Mouse (Mus musculus) left cerebral cortex, adult 2 months (tissue): ENCODE results near the gene Ap1b1. TPM values are rescaled to one million over a fixed set of nuclear protein-coding genes. Genes with fewer than 3 reads are reported as not detected.

ENCODE experiments used
- DNase-seq, 2 experiments: peaks; one replicate each; pipeline ENCODE4 v3.0.0; 2021 to 2022; ENCODE audit warnings: low spot score in 2 of 2, mixed read lengths in 1 of 2; ENCODE audit errors: extremely low spot score in 1 of 2
- H3K27ac ChIP-seq: fragments of 200-600 bp; 2 replicates; pipeline ENCODE4 v1.8.1; 2022
- H3K4me3 ChIP-seq: fragments of 200-600 bp; 2 replicates; pipeline ENCODE4 v1.8.1; 2022
- CTCF ChIP-seq: fragments of 200-600 bp; IDR thresholded peaks from 2 replicates; pipeline ENCODE4 v1.8.1; 2022; ENCODE audit warnings: antibody characterized with exemption, mild to moderate bottlenecking, moderate library complexity
- intact Hi-C: fragments of 180-260 bp; cut with DNase I; formaldehyde crosslinking; loops from one replicate; pipeline ENCODE4 v1.15.1; 2025
- total RNA-seq, 2 experiments: library from RNA; stranded (reverse); gene quantifications; 2 replicates each; pipeline ENCODE4 v1.2.3; 2021

Gene Ap1b1
- total RNA-seq, 2 experiments from 2014 or later: 156 to 177 TPM

DNA sequence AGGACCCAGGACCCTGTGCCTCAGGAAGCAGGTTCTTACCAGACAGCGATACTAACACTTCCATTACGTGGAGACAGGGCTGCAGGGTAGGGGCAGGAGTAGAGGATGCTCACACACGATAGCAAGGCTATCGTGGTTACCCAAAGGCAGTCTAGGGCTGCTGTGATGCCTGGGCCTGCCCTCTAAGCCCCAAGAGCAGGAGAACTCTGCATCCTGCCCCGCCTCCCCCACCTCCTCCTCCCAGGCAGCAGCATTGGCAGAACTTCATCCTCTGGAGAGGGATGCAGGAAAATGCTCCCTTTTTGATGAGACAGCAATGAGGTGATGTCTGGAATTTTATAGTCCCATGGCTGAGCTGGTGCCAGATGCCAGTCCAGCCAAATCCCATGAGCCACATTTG, 19.7 kb upstream of the Ap1b1 start:
- intact Hi-C loops: no loop called here
- DNase-seq: no peak
- no peak overlapping the region for H3K4me3 ChIP-seq
- no peak for TF ChIP-seq CTCF
- H3K27ac ChIP-seq: no peak overlapping the region

DNA sequence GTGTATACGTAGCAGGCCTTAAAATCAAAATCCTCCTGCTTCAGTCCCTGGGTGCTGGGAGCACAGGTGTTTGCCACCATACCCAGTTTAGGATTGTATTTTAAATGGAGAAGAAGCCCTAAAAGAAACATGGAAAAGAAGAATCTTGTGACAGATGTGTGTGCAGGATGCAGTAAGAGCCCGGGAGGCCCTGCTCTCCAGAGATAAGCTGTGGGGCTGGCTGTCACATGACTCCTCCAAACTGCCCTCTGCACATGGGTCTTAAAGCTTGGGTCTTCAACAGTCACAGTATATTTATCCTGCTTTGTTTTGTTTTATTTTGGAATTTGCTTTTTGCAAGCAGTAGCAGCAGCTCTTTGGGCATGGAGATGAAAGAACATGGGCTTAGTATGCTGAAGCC, 19.1 kb upstream of the Ap1b1 start:
- no peak for DNase-seq
- Histone ChIP-seq H3K4me3 (no peak overlapping the region), H3K27ac (no peak overlapping the region)
- TF ChIP-seq CTCF: no peak
- intact Hi-C loops: no loop called here

DNA sequence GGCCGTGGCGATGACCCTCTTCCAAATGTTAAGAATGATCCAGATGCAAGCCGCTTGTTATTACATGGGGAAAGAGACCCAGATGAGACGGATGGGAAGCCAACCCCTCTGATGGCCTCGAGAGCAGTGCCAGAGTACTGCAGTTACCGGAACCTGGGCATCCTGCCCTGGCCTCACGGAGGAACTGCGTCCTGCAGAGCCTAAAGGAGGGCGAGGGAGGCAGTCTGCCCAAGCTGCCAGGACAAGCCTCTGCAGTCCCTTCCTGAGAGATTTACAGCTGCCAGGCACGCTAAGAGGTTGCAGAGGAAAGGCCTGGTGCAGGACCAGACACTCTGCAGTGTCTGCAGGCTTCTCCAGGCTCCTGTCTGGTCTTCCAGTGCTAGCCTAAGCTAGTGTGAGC, 18.2 kb upstream of the Ap1b1 start:
- Histone ChIP-seq H3K4me3 (no peak overlapping the region), H3K27ac (no peak overlapping the region)
- no peak for DNase-seq
- no peak for TF ChIP-seq CTCF
- intact Hi-C loops: no loop called here

DNA sequence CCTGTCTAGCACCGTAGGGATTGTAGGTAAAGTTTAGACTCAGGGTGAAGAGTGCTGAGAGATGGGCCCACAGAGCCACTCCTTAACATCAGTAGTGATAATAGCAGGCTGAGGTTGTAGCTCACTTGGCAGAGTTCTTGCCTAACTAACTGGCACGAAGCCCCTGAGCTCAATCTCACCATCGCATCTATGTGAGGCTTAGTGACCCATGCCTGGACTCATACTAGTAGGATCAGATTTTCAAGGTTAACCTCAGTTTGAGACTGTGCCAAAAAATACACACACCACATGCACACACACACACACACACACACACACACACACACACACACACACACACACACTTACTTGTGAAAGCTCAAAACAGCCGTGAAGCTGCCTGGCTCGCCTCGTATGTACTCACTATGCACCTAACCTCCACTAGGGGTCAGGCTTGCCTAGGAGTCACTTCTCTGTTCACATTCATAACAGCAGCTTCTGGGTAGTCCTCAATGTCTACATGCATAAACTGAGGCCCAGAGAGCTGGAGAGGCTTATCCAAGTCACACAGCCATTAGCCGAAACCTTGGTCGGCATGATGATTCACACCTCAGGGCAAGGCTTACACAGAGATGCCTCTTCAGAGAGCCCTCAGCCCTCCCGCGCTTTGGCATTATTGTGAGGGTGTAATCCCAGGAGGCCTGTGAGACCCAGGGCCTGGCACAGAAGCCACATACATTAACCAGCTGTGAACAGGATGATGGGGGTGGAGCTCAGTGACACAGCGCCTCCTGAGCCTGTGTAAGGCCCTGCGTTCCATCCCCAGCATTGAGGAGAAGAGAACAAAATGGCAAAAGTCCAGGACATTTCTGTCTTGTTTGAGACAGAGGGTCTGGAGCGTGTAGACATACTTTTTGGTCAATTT, 13.4 kb upstream of the Ap1b1 start:
- H3K27ac ChIP-seq: no peak overlapping the region
- no peak overlapping the region for H3K4me3 ChIP-seq
- DNase-seq: peak in 1 of 2 experiments; percentile 50
- intact Hi-C loops: no loop called here
- peak; percentile 72 for TF ChIP-seq CTCF

DNA sequence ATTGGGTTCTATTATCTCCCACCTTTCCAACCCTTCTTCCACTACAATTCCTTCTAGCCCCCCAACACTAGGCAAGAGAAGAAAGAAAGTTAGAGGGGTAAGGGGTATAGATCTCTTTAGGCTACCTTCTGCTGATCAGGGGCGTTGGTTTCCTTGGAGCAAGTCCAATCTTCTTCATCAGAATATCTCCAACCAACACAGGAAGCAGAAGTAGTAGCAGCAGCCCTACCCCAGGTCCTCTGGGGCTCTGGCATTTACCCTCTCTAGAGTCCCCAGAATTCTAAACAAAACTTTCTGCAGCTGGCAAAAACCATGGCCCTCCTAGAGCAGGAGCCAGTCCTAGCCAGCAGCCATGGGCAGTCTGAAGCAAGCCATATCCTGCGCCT, 12.8 kb upstream of the Ap1b1 start:
- no peak for TF ChIP-seq CTCF
- intact Hi-C loops: no loop called here

DNA sequence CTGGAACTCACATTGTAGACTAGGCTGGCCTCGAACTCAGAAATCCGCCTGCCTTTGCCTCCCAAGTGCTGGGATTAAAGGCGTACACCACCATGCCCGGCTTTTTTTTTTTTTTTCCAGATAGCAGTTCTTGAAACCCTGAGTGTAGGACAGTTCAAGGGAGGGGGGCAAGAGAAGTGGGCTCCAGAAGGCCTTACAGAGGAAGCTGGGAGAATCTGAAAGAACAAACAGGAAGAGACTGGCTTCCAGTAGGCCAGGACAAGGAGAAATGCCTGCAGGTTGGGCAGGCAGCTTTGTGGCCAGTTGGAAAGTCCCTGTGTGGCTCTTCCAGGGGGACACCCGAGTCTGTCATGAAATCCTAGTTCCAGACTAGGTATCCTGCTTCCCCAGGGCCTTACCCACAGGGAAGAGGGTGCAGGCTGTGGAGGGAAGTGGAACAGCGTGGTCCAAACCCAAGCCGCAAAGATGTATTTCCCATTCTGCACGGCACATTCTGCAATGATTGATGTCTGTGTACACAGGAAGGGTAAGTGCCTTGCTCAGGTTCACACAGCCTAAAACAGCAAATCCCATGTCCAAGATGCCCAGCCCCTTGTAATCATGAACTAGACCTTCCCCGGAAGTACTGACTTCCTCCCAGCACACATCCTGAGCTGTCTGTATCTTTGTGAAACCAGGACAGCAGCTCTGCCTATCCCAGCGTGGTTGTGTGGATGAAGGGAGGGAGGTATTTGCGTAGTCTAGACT, 12.1 kb upstream of the Ap1b1 start:
- DNase-seq: no peak
- Histone ChIP-seq H3K4me3 (no peak overlapping the region), H3K27ac (no peak overlapping the region)
- intact Hi-C loops: loop anchor here (1.0 kb wide), 1 partner anchor 58 kb away; no protein-coding TSS in a partner anchor
- TF ChIP-seq CTCF: no peak

More for the DNA sequence above, 12.8 kb upstream of the Ap1b1 start:
- H3K4me3 ChIP-seq: no peak overlapping the region
- no peak for DNase-seq
- no peak overlapping the region for H3K27ac ChIP-seq

DNA sequence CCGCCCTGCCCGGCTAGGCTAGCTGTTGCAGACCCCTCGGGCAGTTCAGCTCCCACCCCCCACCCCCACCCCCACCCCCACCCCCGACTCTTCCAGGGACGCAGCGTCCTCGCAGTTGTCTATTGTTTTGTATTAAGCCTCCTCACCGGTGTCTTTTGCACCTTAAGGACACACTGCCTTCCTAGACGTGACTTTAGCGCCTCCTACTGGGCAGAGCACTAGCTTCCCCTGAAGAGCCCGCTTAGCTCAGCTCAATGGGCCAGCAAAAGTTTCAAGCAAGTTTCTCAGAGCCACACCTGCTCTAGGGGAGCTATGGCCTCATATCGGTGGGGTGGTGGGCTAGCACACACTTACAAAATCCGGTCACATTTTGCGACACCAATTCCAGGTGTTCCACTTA, 11.0 kb upstream of the Ap1b1 start:
- Histone ChIP-seq H3K4me3 (no peak overlapping the region), H3K27ac (no peak overlapping the region)
- TF ChIP-seq CTCF: peak; percentile 75
- DNase-seq: peak; percentile 60 to 66
- intact Hi-C loops: loop anchor here (1.0 kb wide), 1 partner anchor 59 kb away; no protein-coding TSS in a partner anchor

DNA sequence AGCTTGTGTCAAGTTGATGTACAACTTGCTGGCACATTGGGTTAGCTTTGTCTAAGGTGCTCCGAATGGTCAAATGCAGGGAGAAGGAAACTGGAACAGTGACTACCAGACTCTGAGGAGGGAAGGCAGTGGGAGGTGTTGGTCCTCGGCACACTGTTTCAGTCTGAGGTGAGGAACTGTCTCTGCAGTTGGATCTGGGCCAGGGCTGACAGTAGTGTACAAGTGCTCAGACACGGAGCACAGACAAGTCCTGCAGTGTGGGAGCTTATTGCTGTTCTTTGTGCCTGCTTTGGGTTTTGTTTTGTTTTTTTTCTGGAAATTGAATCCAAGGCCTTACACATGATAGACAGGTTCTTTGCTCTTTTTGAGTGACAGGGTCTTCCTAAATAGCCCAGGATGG, 3.6 kb upstream of the Ap1b1 start:
- intact Hi-C loops: no loop called here

DNA sequence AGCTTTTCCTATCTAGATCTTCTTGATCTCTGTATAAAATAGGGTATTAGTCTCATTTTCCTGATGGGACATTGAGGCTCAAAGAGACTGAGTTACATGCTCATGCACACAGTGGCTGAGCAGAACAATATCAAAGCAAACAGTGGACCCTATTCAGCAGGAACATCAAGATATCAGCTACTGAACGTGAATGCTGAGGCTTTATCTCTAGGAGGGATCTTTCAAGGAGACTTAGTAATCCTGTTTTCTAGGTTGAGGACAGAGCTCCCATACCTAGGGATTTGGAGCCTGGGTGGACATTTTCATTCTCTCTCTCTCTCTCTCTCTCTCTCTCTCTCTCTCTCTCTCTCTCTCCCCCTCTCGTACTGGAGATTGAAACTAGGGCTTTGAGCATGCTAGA, 3.1 kb upstream of the Ap1b1 start:
- no peak for DNase-seq
- no peak overlapping the region for H3K27ac ChIP-seq
- no peak for TF ChIP-seq CTCF
- no peak overlapping the region for H3K4me3 ChIP-seq
- intact Hi-C loops: no loop called here

More for the DNA sequence above, 3.6 kb upstream of the Ap1b1 start:
- H3K27ac ChIP-seq: no peak overlapping the region
- H3K4me3 ChIP-seq: no peak overlapping the region
- DNase-seq: no peak
- TF ChIP-seq CTCF: no peak

DNA sequence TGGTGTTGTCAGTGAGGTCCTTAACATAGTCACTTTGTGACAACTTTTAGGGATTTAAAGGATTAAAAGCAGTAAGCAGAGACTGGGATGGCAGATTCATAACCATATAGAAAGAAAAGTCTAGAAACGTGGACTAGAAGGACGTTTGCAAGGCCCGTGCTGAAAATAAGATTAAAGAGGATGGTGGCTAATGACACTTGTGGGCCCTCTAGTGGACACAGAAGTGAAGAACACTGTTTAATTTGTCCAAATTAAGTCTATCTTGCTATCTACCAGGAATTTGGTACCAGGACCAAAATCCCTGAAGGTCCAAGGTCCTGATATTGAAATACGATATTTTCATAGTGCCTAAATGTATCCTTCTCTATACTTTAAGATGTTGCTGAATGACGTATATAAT, 2.4 kb upstream of the Ap1b1 start:
- intact Hi-C loops: no loop called here
- TF ChIP-seq CTCF: peak; percentile 84
- Histone ChIP-seq H3K27ac (no peak overlapping the region), H3K4me3 (no peak overlapping the region)
- DNase-seq: no peak

DNA sequence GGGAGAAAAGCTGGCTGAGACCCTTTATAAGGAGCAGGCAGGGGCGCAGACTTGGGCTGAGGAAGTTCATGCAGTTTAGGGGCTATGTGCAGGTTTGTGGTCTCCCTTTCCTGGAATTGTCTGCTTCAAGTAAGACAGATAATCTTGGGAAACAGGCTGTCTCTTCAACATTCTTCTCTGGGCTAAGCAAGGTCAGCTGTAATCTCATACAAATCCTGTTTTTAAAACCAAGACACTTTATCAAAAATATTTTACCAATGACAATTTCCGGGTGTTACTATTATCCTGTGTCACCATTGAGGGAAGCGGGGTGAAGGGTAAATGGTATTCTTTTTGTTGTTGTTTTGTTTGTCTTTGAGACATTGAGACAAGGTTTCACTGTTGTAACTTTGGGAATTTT, 1.8 kb upstream of the Ap1b1 start:
- DNase-seq: no peak
- no peak overlapping the region for H3K27ac ChIP-seq
- intact Hi-C loops: no loop called here
- TF ChIP-seq CTCF: no peak
- H3K4me3 ChIP-seq: no peak overlapping the region

DNA sequence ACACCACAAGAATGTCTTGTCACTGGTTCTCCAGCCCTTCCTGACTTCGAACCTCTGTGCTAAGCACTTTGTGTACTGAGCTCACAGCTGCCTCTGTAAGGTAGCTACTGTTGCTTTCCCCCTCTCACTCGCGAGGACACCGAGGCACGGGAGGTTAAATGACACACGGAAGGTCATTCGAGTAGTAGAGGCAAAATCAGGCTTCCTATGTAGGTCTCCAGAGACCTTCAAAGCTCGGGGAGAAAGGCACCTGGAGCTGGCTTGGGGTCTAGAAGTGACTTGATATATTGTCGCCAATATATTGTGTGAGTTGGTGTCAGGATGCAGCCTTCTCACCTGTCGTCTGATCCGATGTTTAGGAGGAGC, 846 bp downstream of the Ap1b1 start:
- peak overlapping the region; percentile 75 for H3K4me3 ChIP-seq
- peak overlapping the region; percentile 84 for H3K27ac ChIP-seq
- TF ChIP-seq CTCF: no peak
- DNase-seq: no peak
- intact Hi-C loops: loop anchor here (2.0 kb wide), 1 partner anchor 77 kb away; the partner anchor contains the start of gene Gas2l1
